ENCODE assay signal across 8 mouse cellular contexts in genomic region chr9:72458233-72458632, GRCm38 (mm10). TPM values are rescaled to one million over a fixed set of nuclear protein-coding genes. Genes with fewer than 3 reads are reported as not detected.
DNase-seq lines count a peak whose midpoint lies in the region; ATAC-seq and TF ChIP-seq lines count a peak whose summit lies in the region.

No protein-coding gene starts in this region.

- H3K27me3 ChIP-seq in E14TG2a.4 (ENCODE audit: insufficient read depth, low read length) = no peaks in the 10 kb centered on the region
- no peaks in the 10 kb centered on the region for H3K27me3 ChIP-seq in embryonic facial prominence, embryonic 11.5 days (ENCODE audit: control insufficient read depth, insufficient read depth, low read length)

- peak; percentile 80 for DNase-seq in adrenal gland, postnatal 10 days
- DNase-seq in embryonic facial prominence, embryonic 11.5 days (ENCODE audit: low spot score) = peak; percentile 77
- peak; percentile 56 to 78 for DNase-seq in heart, postnatal 14 days
- DNase-seq in layer of hippocampus, adult 18-20 months (ENCODE audit: low spot score in 2 of 2) = peak; percentile 39 to 85
- peak; percentile 51 for DNase-seq in lung, adult 2 months
- DNase-seq in retina, adult 2 months (ENCODE audit: low read depth, low spot score) = peak; percentile 22
- peak; percentile 81 for DNase-seq in thymus, postnatal 36 days

- H3K27ac ChIP-seq in embryonic facial prominence, embryonic 11.5 days (replicated peaks; ENCODE audit: low read depth, low read length) = no peak overlapping the region

- no peak overlapping the region for H3K9ac ChIP-seq in embryonic facial prominence, embryonic 11.5 days (replicated peaks; ENCODE audit: low read length)

- no peaks in the 10 kb centered on the region for H3K4me1 ChIP-seq in E14TG2a.4 (replicated peaks; ENCODE audit: low read depth, low read length)
- H3K4me1 ChIP-seq in embryonic facial prominence, embryonic 11.5 days (ENCODE audit: control insufficient read depth, insufficient read depth, low read length) = no peaks in the 10 kb centered on the region
- H3K4me1 ChIP-seq in lung, adult 2 months (ENCODE audit: control insufficient read depth, insufficient read depth, low read length) = no peaks in the 10 kb centered on the region

- intact Hi-C loops in heart, postnatal 14 days (cut with DNase I) = loop anchor here (5.0 kb wide), 1 partner anchor 74 kb away; the partner anchor contains the start of gene Rfx7

- no peak overlapping the region for H3K4me3 ChIP-seq in E14TG2a.4 (replicated peaks; ENCODE audit: low read length)
- H3K4me3 ChIP-seq in embryonic facial prominence, embryonic 11.5 days (ENCODE audit: low read depth, low read length) = no peak overlapping the region
- H3K4me3 ChIP-seq in lung, adult 2 months (replicated peaks; ENCODE audit: extremely low read depth, low read depth, low read length) = no peak overlapping the region

- no peak overlapping the region for H3K4me2 ChIP-seq in embryonic facial prominence, embryonic 11.5 days (ENCODE audit: low read depth, low read length)

- ATAC-seq in embryonic facial prominence, embryonic 11.5 days (replicated peaks; ENCODE audit: insufficient number of reproducible peaks, low FRiP score, low TSS enrichment, low read depth) = peak; percentile 73; the same call in 1 of the 2 replicates

- peaks cover 63% of the 10 kb centered on the region for H3K36me3 ChIP-seq in E14TG2a.4 (ENCODE audit: insufficient read depth, low read length)
- no peaks in the 10 kb centered on the region; the same call in 1 of the 2 replicates for H3K36me3 ChIP-seq in embryonic facial prominence, embryonic 11.5 days (replicated peaks; ENCODE audit: control insufficient read depth, insufficient read depth, low read depth, low read length)

- 22% methylated on average over 5 of the region's 5 CpGs for WGBS in embryonic facial prominence, embryonic 11.5 days
- WGBS in lung, adult 2 months = 14% methylated on average over 5 of the region's 5 CpGs

- peak; percentile 69 for TF ChIP-seq CTCF in E14TG2a.4 (conservative IDR thresholded peaks at IDR 0.05; ENCODE audit: low read length)
- peak; percentile 94 for TF ChIP-seq CTCF in lung, adult 2 months (IDR thresholded peaks at IDR 0.05; ENCODE audit: insufficient read depth, low read length)

- TF ChIP-seq POLR2A in lung, adult 2 months (IDR thresholded peaks at IDR 0.05; ENCODE audit: borderline replicate concordance, extremely low read depth, low read depth, low read length) = no peak

- no peaks in the 10 kb centered on the region for H3K9me3 ChIP-seq in E14TG2a.4 (ENCODE audit: low read length)
- H3K9me3 ChIP-seq in embryonic facial prominence, embryonic 11.5 days (replicated peaks; ENCODE audit: control insufficient read depth, low read length) = no peaks in the 10 kb centered on the region

RNA-seq across cellular contexts. Expression of gene Mns1, which starts 20.4 kb away (rescaled TPM):
- 1 to 10 TPM; 3.7 to 3.8 TPM for total RNA-seq in adrenal gland, postnatal 10 days (2021)
- polyA plus RNA-seq in embryonic facial prominence, embryonic 11.5 days (2014; fragmentation: Nextera tagmentation; extraction: Ambion mirVana) = 50.7 and 50.9 TPM in 2 replicates
- total RNA-seq in heart, postnatal 14 days (2021) = under 1 TPM; 0.91 to 0.95 TPM
- total RNA-seq in layer of hippocampus, adult 18-20 months (2021) = 1 to 10 TPM; 1.8 to 2.2 TPM
- polyA plus RNA-seq in lung, adult 2 months (2012; rRNA removed) = 0.85 and 1.3 TPM in 2 replicates

RNA-seq across cellular contexts. Expression of gene Tex9, which starts 33.8 kb away (rescaled TPM):
- total RNA-seq in adrenal gland, postnatal 10 days (2021) = 10 to 100 TPM in 1 of 2 experiments, 1 to 10 TPM in 1; 6.5 to 11.1 TPM
- 53.4 and 64.5 TPM in 2 replicates for polyA plus RNA-seq in embryonic facial prominence, embryonic 11.5 days (2014; fragmentation: Nextera tagmentation; extraction: Ambion mirVana)
- 1 to 10 TPM; 2.6 TPM for total RNA-seq in heart, postnatal 14 days (2021)
- 1 to 10 TPM; 6.3 to 8.1 TPM for total RNA-seq in layer of hippocampus, adult 18-20 months (2021)
- 1.3 and 3.8 TPM in 2 replicates for polyA plus RNA-seq in lung, adult 2 months (2012; rRNA removed)

Comparison
In these comparisons a context has a peak if more than half of its experiments do, and no peak if none do; other contexts are left out.
1. DNase-seq: peak in every context shown above with its lines; median percentile 81 in thymus, postnatal 36 days; 80 in adrenal gland, postnatal 10 days; 77 in embryonic facial prominence, embryonic 11.5 days; 67 in heart, postnatal 14 days; 62 in layer of hippocampus, adult 18-20 months; 51 in lung, adult 2 months; 22 in retina, adult 2 months.